Mouse (Mus musculus) hindbrain, embryonic 14.5 days (tissue): ENCODE measurements at regions not wholly inside any gene's neighbourhood (a gene's known extent, or its start where the extent isn't known, plus 50 kb on each side); places are given as distances from the start of the nearest gene placed in this dataset.

ENCODE experiments used
- ATAC-seq: fragments of 200-750 bp; cut with Nextera tagmentation; 2 replicates; pipeline ENCODE4 v1.8.0; 2017; ENCODE audit warnings: moderate number of reproducible peaks, mild to moderate bottlenecking, moderate TSS enrichment, moderate library complexity; ENCODE audit not compliant: low FRiP score
- DNase-seq: peaks from one replicate; pipeline ENCODE4 v3.0.0-alpha.2; 2015; ENCODE audit warnings: low spot score
- H3K27ac ChIP-seq: fragments of 300-500 bp; sonication (generic); 2 replicates; pipeline ENCODE4 v1.5.1; 2014; ENCODE audit warnings: mild to moderate bottlenecking, moderate library complexity
- H3K27me3 ChIP-seq: fragments of 300-500 bp; sonication (generic); 2 replicates; pipeline ENCODE4 v1.6.1; 2014; ENCODE audit warnings: mild to moderate bottlenecking, low read length, mixed read lengths; ENCODE audit not compliant: control insufficient read depth, insufficient read depth
- H3K36me3 ChIP-seq: fragments of 300-500 bp; sonication (generic); replicated peaks from 2 replicates; pipeline ENCODE4 v1.6.1; 2014; ENCODE audit not compliant: control insufficient read depth, insufficient read depth
- H3K4me1 ChIP-seq: fragments of 300-500 bp; sonication (generic); replicated peaks from 2 replicates; pipeline ENCODE4 v1.6.1; 2014; ENCODE audit warnings: antibody characterized with exemption, low read length, mixed read lengths; ENCODE audit not compliant: control insufficient read depth, insufficient read depth
- H3K4me2 ChIP-seq: fragments of 300-500 bp; sonication (generic); replicated peaks from 2 replicates; pipeline ENCODE4 v1.6.1; 2014; ENCODE audit warnings: mild to moderate bottlenecking, moderate library complexity
- H3K4me3 ChIP-seq: fragments of 300-500 bp; sonication (generic); replicated peaks from 2 replicates; pipeline ENCODE4 v1.5.1; 2014; ENCODE audit warnings: mild to moderate bottlenecking, low read length
- H3K9ac ChIP-seq: fragments of 300-500 bp; sonication (generic); 2 replicates; pipeline ENCODE4 v1.6.1; 2014
- H3K9me3 ChIP-seq: fragments of 300-500 bp; sonication (generic); 2 replicates; pipeline ENCODE4 v1.6.1; 2016; ENCODE audit warnings: low read length; ENCODE audit not compliant: control insufficient read depth
- WGBS: fragments of 180-500 bp; shearing (Covaris S2); extraction: QIAGEN DNeasy Blood & Tissue Kit; methylation state at CpG from one replicate; pipeline ENCODE4 v1.1.7; 2014; 5-methylcytosine and 5-hydroxymethylcytosine counted together

DNA sequence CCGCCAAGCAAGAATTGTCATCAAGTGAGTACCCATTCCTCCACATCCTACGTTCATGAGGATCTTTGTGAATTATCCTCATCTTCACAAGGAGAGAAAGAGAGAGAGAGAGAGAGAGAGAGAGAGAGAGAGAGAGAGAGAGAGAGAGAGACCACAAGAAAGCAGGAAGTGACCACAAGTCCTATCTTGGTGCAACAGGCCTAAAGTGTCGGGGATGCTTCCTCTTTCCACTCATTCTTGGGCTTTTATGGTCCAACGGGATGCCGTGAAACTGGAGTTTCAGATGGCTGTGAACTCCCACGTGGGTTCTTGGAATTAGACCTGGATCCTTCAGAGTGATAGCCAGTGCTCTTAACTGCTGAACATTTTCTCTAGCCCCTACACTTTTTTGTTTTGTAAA lies 53.1 kb upstream of the Rai14 start:
- 91% methylated on average over 6 of the region's 6 CpGs for WGBS
- H3K9ac ChIP-seq = no peak overlapping the region
- H3K4me3 ChIP-seq = no peak overlapping the region
- no peak overlapping the region for H3K4me2 ChIP-seq
- DNase-seq = no peak
- no peaks in the 10 kb centered on the region for H3K4me1 ChIP-seq
- no peaks in the 10 kb centered on the region for H3K27me3 ChIP-seq
- H3K36me3 ChIP-seq = no peaks in the 10 kb centered on the region
- no peak overlapping the region for H3K27ac ChIP-seq
- no peaks in the 10 kb centered on the region for H3K9me3 ChIP-seq
- ATAC-seq = no peak

DNA sequence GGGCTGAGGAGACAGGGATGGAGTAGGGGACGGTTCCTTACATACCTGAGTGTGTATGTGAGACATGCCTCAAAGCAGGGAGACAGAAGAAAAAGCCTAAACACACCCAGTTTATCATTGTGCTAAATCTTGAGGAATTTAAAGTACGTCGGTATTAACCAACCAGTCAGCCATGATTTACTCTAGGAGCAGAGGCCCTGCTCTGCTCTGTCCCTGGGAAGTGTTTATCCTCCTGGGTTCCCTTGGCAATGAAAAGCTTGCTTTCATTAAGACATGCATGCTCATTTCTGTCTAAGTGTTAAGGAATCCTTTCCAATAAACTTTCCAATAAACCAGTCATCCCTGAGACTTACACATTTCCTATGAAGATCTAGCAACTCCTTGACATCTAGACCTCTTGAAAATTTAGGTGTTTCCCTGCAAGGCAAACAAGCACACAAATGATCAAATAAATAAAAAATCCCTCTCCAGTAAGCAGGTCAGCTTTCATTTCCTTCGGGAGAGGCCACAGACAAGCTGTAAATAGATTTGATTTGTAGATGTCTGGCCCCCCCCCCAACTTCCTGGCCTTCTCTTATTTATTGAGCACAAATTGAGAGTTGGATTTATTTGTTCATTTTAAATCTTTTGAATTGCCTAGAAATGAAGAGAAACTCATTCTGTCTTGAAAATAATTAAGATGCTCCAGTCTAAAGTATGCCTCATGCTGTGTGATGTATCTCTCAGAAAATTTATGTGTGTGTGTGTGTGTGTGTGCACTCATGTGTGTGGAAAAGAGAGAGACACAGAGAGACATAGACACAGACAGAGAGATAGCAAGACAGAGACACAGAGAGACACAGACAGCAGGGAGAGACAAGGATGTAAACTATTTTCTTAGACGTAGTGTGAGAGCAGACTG lies 56.2 kb upstream of the Rai14 start:
- H3K4me1 ChIP-seq = no peaks in the 10 kb centered on the region
- no peak overlapping the region for H3K4me3 ChIP-seq
- DNase-seq (no peak), ATAC-seq (no peak)
- H3K27ac ChIP-seq = no peak overlapping the region
- no peaks in the 10 kb centered on the region for H3K36me3 ChIP-seq
- H3K27me3 ChIP-seq = no peaks in the 10 kb centered on the region
- no peak overlapping the region for H3K9ac ChIP-seq
- H3K9me3 ChIP-seq = no peaks in the 10 kb centered on the region
- 74% methylated on average over 5 of the region's 5 CpGs for WGBS
- H3K4me2 ChIP-seq = no peak overlapping the region

DNA sequence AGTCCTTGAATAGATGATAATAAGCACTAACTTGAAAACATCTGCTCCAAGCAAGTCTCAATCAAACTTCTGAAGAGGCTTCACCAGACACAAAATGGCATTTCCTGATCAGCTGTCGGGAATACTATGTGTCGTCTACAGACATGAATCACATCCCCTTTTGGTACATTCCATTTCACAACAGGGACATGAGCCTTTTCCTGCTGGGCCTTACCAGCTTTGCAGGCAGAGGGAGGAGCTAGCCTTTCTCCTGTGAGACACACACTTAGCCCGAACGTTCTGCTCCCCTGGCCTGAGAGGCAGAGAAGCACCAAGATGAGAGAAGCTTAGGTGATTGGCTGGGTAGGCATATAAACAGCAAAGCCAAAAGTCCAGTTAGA lies 56.9 kb upstream of the Rai14 start:
- Histone ChIP-seq H3K9ac (no peak overlapping the region), H3K4me3 (no peak overlapping the region), H3K4me2 (no peak overlapping the region), H3K27ac (no peak overlapping the region), H3K4me1 (no peaks in the 10 kb centered on the region), H3K9me3 (no peaks in the 10 kb centered on the region), H3K27me3 (no peaks in the 10 kb centered on the region), H3K36me3 (no peaks in the 10 kb centered on the region)
- DNase-seq (no peak), ATAC-seq (no peak)
- 65% methylated on average over 4 of the region's 4 CpGs for WGBS

DNA sequence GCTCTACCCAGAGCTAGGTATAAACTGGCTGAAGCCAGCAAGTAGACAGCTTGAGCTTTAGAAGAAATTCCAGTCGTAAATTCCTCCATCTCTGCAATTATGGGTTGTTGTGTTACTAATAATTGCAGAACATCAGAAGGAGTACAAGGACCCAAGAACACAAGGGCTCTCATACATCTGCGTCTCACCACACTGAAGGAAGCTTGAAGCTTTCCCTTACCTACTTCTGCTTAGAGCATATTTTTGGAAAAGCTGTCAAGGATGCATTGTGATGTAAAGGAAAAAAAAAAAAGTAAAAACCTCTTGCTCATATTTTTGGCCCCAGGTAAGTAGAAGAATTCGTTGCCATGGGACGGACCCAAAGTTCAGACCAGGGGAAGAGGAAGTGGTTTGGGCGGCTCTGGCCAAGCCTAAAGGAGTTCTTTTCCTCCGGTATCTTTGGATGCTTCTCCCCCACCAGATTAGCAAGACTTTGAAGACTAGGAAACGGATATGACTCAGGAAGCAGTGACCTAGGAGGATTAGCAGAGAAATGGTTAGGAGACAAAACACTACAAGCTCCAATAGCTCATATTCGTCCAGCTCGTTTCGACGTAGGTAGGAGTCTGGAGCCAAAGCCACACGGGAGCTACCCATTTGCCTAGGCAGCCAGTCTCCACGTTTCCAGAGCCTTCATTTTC lies 65.7 kb upstream of the Rai14 start:
- ATAC-seq = no peak
- no peak for DNase-seq
- Histone ChIP-seq H3K4me3 (no peak overlapping the region), H3K27ac (no peak overlapping the region), H3K4me1 (no peaks in the 10 kb centered on the region), H3K9me3 (no peaks in the 10 kb centered on the region), H3K27me3 (no peaks in the 10 kb centered on the region), H3K4me2 (no peak overlapping the region), H3K9ac (no peak overlapping the region), H3K36me3 (no peaks in the 10 kb centered on the region)
- WGBS = 80% methylated on average over 13 of the region's 13 CpGs

DNA sequence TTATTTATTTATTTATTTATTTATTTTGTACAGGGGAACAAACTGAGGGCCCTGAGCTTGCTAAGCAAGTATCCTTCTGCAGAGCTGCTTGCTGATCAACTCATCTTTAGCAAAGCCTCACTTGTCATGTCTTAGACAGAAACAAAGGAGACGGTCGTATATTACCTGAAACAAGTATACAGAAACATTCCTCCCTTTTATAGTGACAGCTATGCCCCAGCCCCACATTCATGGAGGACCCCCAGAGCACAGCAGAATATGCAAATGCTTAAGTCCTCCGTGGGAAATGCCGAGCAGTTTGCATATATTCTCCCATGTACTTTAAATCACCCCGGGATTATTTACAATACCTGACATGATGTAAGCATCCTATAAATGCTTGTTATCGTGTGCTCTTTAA lies 74.9 kb upstream of the Rai14 start:
- H3K36me3 ChIP-seq = no peaks in the 10 kb centered on the region
- H3K4me3 ChIP-seq = no peak overlapping the region
- no peak for DNase-seq
- H3K4me2 ChIP-seq = no peak overlapping the region
- no peaks in the 10 kb centered on the region for H3K27me3 ChIP-seq
- no peaks in the 10 kb centered on the region for H3K9me3 ChIP-seq
- no peak overlapping the region for H3K27ac ChIP-seq
- H3K9ac ChIP-seq = no peak overlapping the region
- H3K4me1 ChIP-seq = no peaks in the 10 kb centered on the region
- WGBS = 60% methylated on average over 6 of the region's 6 CpGs
- ATAC-seq = no peak

DNA sequence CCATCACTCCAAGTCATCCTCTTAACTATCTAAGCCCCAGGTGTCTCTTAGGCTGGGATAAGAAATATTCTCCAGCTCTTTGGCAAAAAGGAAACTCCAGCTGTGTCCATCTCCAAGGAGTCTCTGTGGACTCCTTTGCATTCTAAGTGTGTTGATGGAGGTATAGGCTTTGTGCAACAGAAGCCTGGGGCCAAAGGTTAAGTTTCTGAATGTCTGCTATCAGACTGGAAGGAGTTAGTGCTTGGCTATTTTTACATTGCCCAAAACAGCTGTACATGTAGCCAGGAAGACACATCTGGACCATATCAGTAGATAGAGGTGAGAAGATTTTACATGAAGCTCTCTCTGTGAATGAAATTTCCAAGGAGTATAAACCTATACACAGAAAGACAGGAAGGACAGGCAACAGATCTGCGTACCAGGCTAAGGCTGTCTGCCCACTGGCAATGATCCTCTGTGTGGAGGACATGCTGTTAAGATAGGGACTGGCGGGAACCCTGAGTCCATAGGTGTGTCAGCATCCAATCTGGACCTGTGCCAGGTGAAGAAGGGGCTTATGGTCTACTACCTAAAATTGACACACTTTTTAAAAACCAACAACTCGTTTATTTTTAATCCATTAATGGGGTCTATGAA lies 76.6 kb upstream of the Rai14 start:
- no peak overlapping the region for H3K4me3 ChIP-seq
- no peaks in the 10 kb centered on the region for H3K9me3 ChIP-seq
- H3K27ac ChIP-seq = no peak overlapping the region
- no peak for DNase-seq
- no peak overlapping the region for H3K9ac ChIP-seq
- no peaks in the 10 kb centered on the region for H3K4me1 ChIP-seq
- H3K36me3 ChIP-seq = no peaks in the 10 kb centered on the region
- no peaks in the 10 kb centered on the region for H3K27me3 ChIP-seq
- 82% methylated on average over 3 of the region's 3 CpGs for WGBS
- no peak for ATAC-seq
- no peak overlapping the region for H3K4me2 ChIP-seq

DNA sequence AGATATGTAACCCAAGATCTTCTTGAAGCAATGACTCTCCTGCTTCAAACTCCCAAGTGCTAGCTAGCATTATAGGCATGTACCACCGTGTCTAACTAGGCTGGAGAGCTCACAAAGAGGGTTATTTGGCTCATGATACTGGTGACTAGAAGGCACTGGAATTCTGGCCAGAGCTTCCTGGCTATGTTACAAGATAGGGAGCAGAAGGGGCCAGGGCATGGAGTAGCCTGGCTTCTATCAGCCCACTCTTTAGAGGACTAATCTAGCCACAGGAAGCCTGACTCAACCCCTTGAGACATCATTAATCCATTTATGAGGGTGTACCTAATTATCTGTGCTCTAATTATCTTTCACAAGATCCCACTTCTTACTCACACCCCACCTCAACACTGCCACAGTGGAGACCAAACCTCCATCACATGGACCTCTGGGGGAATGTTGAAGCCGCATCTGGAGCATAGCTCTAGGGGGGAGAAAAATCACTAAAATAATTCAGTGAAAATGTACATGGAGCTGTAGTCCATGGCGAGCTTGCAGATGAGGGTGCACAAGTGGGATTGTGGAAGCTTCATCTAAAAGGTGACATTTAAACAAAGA lies 77.2 kb upstream of the Rai14 start:
- H3K27me3 ChIP-seq = no peaks in the 10 kb centered on the region
- no peak overlapping the region for H3K4me2 ChIP-seq
- no peak for DNase-seq
- 62% methylated on average over 3 of the region's 3 CpGs for WGBS
- no peak overlapping the region for H3K4me3 ChIP-seq
- H3K36me3 ChIP-seq = no peaks in the 10 kb centered on the region
- no peaks in the 10 kb centered on the region for H3K4me1 ChIP-seq
- no peak overlapping the region for H3K9ac ChIP-seq
- no peak overlapping the region for H3K27ac ChIP-seq
- peak; percentile 62; the same call in 1 of the 2 replicates for ATAC-seq
- no peaks in the 10 kb centered on the region for H3K9me3 ChIP-seq

DNA sequence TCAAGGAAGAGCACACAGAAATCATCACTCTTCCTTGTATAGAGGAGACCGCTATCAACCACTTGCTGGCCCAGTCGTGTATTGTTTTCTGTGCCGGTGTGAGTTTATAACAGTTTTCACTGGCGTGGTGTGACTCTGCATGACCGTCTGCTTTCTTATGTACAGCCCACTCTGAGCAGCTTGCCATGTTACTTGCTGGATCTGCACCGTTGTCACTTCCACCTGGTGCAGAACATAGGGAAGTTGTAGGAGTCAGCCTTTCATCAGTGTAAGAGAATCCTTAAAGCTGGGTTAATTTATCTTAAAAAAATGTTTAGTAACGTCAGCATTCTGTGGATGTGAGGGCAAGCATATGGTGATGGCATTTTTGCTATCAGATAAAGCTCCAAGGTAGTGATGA lies 77.7 kb upstream of the Rai14 start:
- Histone ChIP-seq H3K9ac (no peak overlapping the region), H3K9me3 (no peaks in the 10 kb centered on the region), H3K4me3 (no peak overlapping the region), H3K4me2 (no peak overlapping the region), H3K4me1 (no peaks in the 10 kb centered on the region), H3K36me3 (no peaks in the 10 kb centered on the region), H3K27ac (no peak overlapping the region), H3K27me3 (no peaks in the 10 kb centered on the region)
- 81% methylated on average over 7 of the region's 7 CpGs for WGBS
- DNase-seq (no peak), ATAC-seq (no peak)

DNA sequence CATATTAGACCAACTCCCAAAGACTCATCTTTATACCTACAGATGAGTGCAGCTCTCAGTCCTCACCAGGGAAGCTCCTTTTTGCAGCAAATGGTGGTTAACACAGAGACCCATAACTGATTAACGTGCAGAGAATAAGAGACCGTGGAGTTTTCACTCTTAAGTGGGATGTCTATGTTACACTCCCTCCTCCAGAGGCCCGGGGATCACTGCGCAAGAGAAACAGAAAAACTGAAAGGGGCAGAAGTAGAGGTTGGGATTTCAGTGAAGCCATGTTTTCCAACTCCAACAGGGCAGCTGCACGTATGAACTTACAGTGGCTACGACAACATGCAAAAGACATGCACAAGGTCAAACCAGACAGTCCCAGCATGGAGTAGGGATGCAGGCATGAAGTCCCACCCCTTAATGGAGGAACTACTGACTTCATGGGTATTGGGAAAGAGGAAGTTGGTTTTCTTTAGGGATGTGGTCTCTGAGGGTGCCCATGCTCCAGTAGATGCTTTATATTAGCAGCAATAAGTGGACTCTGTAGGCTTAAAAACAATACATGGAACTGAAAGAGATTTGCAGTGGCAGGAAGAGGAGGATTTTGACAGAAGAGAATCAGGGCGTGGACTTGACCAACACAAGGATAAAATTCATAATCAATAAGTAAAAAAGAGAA lies 80.8 kb upstream of the Rai14 start:
- ATAC-seq = no peak
- WGBS = 96% methylated on average over 7 of the region's 7 CpGs
- Histone ChIP-seq H3K36me3 (no peaks in the 10 kb centered on the region), H3K4me2 (no peak overlapping the region), H3K9ac (no peak overlapping the region), H3K4me1 (no peaks in the 10 kb centered on the region), H3K4me3 (no peak overlapping the region), H3K9me3 (no peaks in the 10 kb centered on the region), H3K27ac (no peak overlapping the region), H3K27me3 (no peaks in the 10 kb centered on the region)
- no peak for DNase-seq
